Mouse (Mus musculus): ENCODE measurements around the gene Rad23b. TPM values are rescaled to one million over a fixed set of nuclear protein-coding genes. Genes with fewer than 3 reads are reported as not detected.
A peak's percentile ranks its signal among the peaks of the same experiment; 100 is the strongest.

The Rad23b gene
- polyA plus RNA-seq, 1 experiment from 2014 or later: 83.3 TPM

DNA sequence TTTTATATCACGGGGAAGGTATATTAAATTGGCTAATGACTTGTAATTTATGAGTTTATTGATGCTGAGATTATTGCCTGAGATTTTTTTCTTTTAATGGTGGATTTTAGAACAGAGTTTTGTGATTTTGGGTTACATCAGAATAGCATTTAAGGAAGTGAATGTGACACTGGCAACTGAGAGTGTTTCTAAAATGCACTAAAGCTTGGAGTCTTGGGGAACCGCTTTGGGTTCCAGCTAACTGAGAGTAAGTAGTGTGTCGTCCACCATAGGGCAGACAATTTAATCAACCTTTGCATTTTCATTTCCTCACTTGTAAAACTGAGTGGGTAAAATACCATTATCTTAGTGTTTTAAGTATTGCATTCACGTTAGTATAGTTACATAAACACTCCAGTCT is 14.0 kb downstream of the Rad23b start:
- H3K4me1 ChIP-seq: no peaks in the 10 kb centered on the region
- WGBS: 96% methylated on average over 4 of the region's 4 CpGs
- H3K9ac ChIP-seq: no peak overlapping the region
- no peaks in the 10 kb centered on the region for H3K9me3 ChIP-seq (replicated peaks)
- peaks cover 20% of the 10 kb centered on the region for H3K36me3 ChIP-seq
- H3K27ac ChIP-seq: no peak overlapping the region
- H3K4me2 ChIP-seq: no peak overlapping the region
- no peak overlapping the region for H3K4me3 ChIP-seq (replicated peaks)
- no peaks in the 10 kb centered on the region for H3K27me3 ChIP-seq
- no peak for ATAC-seq (replicated peaks; ENCODE audit: low FRiP score)

DNA sequence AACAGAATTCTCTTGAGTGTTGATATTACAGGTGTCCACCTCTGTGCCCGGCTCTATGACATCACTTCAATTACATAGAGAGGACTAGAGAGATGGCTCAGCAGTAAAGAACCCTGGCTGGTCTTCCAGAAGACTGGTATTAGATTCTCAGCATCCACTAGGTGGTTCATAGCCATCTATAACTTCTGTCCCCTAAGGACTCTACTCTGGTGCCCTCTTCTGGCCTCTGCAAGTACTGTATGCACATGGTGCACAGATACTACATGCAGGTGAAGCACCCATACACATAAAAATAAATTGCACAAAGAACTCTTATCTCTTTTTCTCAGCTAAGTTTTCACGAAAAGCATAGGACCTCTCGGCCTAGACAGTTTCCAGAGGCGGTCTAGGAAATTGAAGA is 14.5 kb downstream of the Rad23b start:
- no peaks in the 10 kb centered on the region for H3K4me1 ChIP-seq
- WGBS: 96% methylated on average over 4 of the region's 4 CpGs
- H3K4me2 ChIP-seq: no peak overlapping the region
- no peak overlapping the region for H3K27ac ChIP-seq
- no peak for ATAC-seq (replicated peaks; ENCODE audit: low FRiP score)
- H3K27me3 ChIP-seq: no peaks in the 10 kb centered on the region
- H3K4me3 ChIP-seq (replicated peaks): no peak overlapping the region
- H3K9me3 ChIP-seq (replicated peaks): no peaks in the 10 kb centered on the region
- no peak overlapping the region for H3K9ac ChIP-seq
- H3K36me3 ChIP-seq: peaks cover 24% of the 10 kb centered on the region

DNA sequence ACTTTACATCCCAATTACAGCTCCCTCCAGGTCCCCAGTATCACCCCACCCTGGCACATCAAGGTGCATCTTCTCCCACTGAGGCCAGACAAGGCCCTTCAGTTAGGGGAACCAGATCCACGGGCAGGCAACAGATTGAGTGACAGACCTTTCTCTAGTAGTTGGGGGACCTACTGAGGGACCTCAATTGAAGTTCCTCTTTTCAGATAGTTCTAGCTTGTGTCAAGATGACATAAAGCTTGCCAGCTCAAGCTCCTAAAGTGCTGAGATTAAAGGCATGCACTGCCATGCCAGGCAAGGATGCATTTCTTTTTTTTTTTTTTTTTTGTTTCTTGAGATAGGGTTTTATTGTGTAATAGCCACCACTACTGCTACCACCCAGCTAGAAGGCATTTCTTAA is 16.2 kb downstream of the Rad23b start:
- Histone ChIP-seq H3K4me2 (no peak overlapping the region), H3K9ac (no peak overlapping the region), H3K27ac (no peak overlapping the region), H3K9me3 (replicated peaks) (no peaks in the 10 kb centered on the region), H3K4me1 (no peaks in the 10 kb centered on the region), H3K27me3 (no peaks in the 10 kb centered on the region), H3K4me3 (replicated peaks) (no peak overlapping the region), H3K36me3 (peaks cover 28% of the 10 kb centered on the region)
- 74% methylated on average over 1 of the region's 1 CpGs for WGBS
- no peak for ATAC-seq (replicated peaks; ENCODE audit: low FRiP score)

DNA sequence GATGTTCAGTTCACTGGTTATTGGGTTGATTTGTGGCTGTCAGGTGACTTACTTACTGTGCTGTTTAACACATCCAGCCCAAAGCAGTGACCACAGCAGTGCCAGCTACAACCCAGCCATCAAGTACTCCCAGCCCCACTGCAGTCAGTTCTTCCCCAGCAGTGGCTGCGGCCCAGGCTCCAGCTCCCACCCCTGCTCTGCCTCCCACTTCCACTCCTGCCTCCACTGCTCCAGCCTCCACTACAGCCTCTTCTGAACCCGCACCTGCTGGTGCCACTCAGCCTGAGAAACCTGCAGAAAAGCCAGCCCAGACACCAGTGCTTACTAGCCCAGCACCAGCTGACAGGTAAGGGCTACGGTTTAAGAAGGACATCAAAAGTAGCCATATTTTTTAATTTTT is 20.3 kb downstream of the Rad23b start:
- Histone ChIP-seq H3K4me2 (no peak overlapping the region), H3K27me3 (no peaks in the 10 kb centered on the region), H3K4me1 (no peaks in the 10 kb centered on the region), H3K36me3 (peaks cover 52% of the 10 kb centered on the region), H3K9me3 (replicated peaks) (no peaks in the 10 kb centered on the region), H3K27ac (no peak overlapping the region), H3K4me3 (replicated peaks) (no peak overlapping the region), H3K9ac (no peak overlapping the region)
- ATAC-seq (replicated peaks; ENCODE audit: low FRiP score): no peak
- WGBS: 94% methylated on average over 3 of the region's 3 CpGs

DNA sequence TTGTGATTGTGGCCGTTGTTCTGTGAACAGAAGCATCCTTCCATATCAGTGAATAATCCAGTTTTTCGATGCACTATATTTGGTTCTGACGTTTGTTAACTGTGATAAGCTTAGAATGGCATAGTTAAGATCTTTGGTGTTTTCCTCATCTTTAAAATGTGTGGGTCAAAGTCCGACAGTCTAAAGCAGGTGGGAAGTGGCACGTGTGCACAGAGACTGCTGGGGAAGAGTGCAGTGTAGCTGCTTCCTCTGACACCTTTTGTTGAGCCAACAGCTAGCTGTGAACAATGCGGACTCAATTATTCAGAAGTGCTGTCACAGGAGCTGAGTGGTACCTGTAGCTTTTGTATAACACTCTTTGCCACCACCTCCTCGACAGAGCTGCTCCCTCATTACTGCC is 21.5 kb downstream of the Rad23b start:
- ATAC-seq (replicated peaks; ENCODE audit: low FRiP score): no peak

DNA sequence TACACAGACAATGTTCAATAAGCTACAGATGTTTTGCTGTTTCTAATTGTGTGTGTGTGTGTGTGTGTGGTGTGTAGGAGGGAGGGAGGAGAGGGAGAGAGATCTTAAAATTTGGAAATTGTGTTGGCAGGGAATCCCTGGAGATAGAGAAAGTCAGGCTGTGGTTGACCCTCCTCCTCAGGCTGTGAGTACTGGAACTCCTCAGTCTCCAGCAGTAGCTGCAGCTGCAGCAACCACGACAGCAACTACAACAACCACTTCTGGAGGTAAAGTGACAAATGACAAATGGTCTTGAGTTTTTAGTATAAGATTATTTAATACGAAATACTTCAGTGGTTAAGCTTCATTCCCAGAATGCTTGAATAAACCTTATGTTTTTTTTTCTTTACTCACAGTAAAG is 32.5 kb downstream of the Rad23b start:
- WGBS: 76% methylated on average over 2 of the region's 2 CpGs
- no peak for ATAC-seq (replicated peaks; ENCODE audit: low FRiP score)

More for the DNA sequence above, 21.5 kb downstream of the Rad23b start:
- H3K4me3 ChIP-seq (replicated peaks): no peak overlapping the region
- H3K9me3 ChIP-seq (replicated peaks): no peaks in the 10 kb centered on the region
- H3K4me2 ChIP-seq: no peak overlapping the region
- H3K36me3 ChIP-seq: peaks cover 56% of the 10 kb centered on the region
- 82% methylated on average over 7 of the region's 7 CpGs for WGBS
- H3K9ac ChIP-seq: no peak overlapping the region
- no peak overlapping the region for H3K27ac ChIP-seq
- H3K27me3 ChIP-seq: no peaks in the 10 kb centered on the region
- H3K4me1 ChIP-seq: no peaks in the 10 kb centered on the region

DNA sequence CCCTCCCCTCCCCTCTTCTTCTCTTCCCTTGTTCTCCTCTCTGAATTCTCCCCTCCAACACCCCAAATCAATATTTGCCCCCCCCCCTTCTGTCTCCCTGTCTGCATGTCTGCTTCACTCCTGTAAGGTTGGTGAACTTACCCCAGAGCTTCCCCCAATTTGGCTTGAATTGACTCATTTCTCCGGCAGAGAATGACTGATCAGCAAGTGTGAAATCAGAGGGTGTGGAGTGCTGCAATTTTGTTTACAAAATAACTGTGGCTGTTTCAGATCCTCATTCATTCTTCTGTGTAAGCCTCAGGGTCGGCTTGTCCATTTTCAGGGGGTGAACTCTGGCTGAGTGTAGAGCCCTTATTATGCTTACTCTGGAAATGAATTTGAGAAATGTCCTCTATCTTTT is 36.9 kb downstream of the Rad23b start:
- peaks cover 71% of the 10 kb centered on the region for H3K36me3 ChIP-seq
- 84% methylated on average over 2 of the region's 2 CpGs for WGBS
- no peaks in the 10 kb centered on the region for H3K27me3 ChIP-seq
- no peaks in the 10 kb centered on the region for H3K4me1 ChIP-seq
- ATAC-seq (replicated peaks; ENCODE audit: low FRiP score): no peak
- no peak overlapping the region for H3K4me3 ChIP-seq (replicated peaks)
- no peak overlapping the region for H3K4me2 ChIP-seq
- H3K9me3 ChIP-seq (replicated peaks): no peaks in the 10 kb centered on the region
- H3K27ac ChIP-seq: no peak overlapping the region
- no peak overlapping the region for H3K9ac ChIP-seq

More for the DNA sequence above, 32.5 kb downstream of the Rad23b start:
- no peak overlapping the region for H3K27ac ChIP-seq
- no peak overlapping the region for H3K4me2 ChIP-seq
- no peaks in the 10 kb centered on the region for H3K4me1 ChIP-seq
- H3K9ac ChIP-seq: no peak overlapping the region
- no peak overlapping the region for H3K4me3 ChIP-seq (replicated peaks)
- peaks cover 92% of the 10 kb centered on the region for H3K36me3 ChIP-seq
- no peaks in the 10 kb centered on the region for H3K27me3 ChIP-seq
- no peaks in the 10 kb centered on the region for H3K9me3 ChIP-seq (replicated peaks)

DNA sequence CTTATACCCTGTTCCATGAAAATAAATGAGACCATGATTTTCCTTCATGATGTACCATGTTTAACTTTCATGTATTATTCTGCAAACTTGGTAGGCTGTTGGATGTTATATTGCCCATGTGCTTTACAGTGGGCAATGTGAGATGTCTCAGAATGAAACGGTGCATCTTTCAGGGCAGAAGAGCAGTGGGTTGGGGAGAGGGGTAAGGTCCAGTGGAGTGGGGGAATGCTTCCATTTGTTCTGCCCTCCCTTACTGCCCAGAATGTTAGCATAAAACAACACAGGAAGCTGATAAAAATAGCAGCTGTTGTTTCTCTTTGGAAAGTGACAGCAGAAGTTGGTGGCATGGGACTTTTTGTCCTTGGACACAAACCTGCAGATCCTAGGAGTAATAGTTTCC is 41.6 kb downstream of the Rad23b start:
- no peak overlapping the region for H3K27ac ChIP-seq
- H3K36me3 ChIP-seq: peaks cover 31% of the 10 kb centered on the region
- H3K27me3 ChIP-seq: no peaks in the 10 kb centered on the region
- WGBS: 67% methylated on average over 1 of the region's 1 CpGs
- no peaks in the 10 kb centered on the region for H3K4me1 ChIP-seq
- no peak overlapping the region for H3K4me2 ChIP-seq
- no peak for ATAC-seq (replicated peaks; ENCODE audit: low FRiP score)
- no peaks in the 10 kb centered on the region for H3K9me3 ChIP-seq (replicated peaks)
- no peak overlapping the region for H3K9ac ChIP-seq
- H3K4me3 ChIP-seq (replicated peaks): no peak overlapping the region

DNA sequence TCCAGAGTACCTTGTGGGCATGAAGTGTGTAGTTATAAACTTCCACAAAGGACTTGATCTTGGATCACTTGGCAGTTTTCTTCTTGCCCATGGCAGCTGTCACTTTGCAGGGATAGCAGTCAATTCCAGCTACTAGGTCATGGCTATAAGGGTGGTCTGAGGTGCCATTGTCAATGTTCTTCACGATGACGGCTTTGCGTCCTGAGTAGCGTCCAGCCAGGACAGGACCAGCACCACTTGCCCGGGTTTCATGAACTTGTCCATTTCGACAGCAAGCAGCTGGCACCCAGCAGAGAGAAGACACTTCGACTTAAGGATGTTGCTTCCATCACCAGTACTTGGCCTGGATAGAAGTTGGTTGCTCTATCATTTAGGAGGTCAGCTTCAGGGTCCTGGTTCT is 42.6 kb downstream of the Rad23b start:
- ATAC-seq (replicated peaks; ENCODE audit: low FRiP score): no peak; the same call in 1 of the 2 replicates
- WGBS: 89% methylated on average over 7 of the region's 7 CpGs

DNA sequence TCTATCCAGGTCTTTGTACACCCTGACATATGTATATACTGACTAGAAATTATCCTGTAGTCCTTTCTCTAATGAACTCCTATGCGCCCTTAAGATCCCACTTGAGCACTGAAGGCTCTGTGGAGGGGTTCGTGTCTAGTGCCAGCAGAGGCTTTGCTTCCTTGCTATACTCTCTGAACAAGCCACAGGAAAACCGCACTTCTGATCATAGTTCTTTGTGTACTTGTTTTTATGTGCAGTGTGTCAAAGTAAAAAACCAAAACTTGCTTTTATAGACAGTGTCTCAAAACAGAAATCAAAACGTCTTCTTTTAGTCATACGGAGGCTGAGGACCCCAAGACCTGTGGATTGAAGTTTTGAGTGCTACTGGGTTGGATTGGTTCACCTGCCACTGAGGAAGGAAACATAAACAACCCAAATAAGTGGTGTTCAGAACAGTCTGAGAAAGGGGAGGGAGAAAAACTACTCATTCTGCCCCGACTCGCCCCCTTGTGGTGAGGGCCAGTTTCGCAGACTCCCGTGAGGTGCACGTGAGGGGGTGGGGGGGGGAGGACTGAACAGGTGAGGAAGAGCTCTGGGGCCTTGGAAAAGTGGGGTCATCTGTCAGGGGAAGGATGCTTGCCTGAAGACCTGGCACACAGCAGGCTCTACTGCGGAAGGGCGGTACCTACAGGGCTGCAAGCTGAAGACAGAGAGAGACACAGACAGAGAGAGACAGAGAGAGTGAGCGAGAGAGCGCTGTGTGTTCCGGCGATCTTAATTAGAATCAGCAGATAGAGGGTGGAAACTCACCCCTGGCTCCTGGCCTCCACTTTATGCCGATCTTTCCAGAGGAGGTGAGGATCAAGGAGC is 48.3 kb downstream of the Rad23b start:
- H3K27me3 ChIP-seq: no peaks in the 10 kb centered on the region
- H3K4me1 ChIP-seq: no peaks in the 10 kb centered on the region
- H3K27ac ChIP-seq: no peak overlapping the region
- ATAC-seq (replicated peaks; ENCODE audit: low FRiP score): peak; percentile 36; the same call in 1 of the 2 replicates
- H3K9ac ChIP-seq: no peak overlapping the region
- H3K9me3 ChIP-seq (replicated peaks): 0 out of 2 replicates have a peak, but pooled peaks cover 4% of the 10 kb centered on the region
- peak overlapping the region; percentile 42 for H3K4me2 ChIP-seq
- 38% methylated on average over 17 of the region's 17 CpGs for WGBS
- no peaks in the 10 kb centered on the region for H3K36me3 ChIP-seq
- H3K4me3 ChIP-seq (replicated peaks): peak overlapping the region; percentile 4; the same call in 1 of the 2 replicates

More for the DNA sequence above, 42.6 kb downstream of the Rad23b start:
- no peak overlapping the region for H3K9ac ChIP-seq
- peaks cover 23% of the 10 kb centered on the region for H3K36me3 ChIP-seq
- H3K4me3 ChIP-seq (replicated peaks): no peak overlapping the region
- H3K27ac ChIP-seq: no peak overlapping the region
- H3K27me3 ChIP-seq: no peaks in the 10 kb centered on the region
- H3K4me1 ChIP-seq: no peaks in the 10 kb centered on the region
- H3K4me2 ChIP-seq: no peak overlapping the region
- no peaks in the 10 kb centered on the region for H3K9me3 ChIP-seq (replicated peaks)

DNA sequence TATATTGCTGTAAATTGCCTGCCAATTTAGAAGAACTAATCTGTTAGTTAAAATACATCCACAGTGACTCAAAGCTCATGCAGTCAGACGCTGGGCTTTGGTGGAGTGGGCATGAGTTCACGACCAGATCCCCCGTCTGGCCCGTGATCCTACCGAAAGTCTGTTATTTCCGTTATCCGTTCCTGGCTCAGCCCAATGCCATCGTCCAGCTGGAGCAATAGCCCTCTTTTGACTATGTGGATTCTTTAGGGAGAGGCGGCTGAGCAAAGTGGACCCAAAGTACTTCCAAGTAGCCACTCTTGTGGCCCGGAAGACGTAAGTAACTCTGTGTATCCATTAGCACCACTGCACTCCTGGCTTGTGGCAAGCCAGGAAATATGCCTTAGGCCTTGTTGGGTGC is 49.1 kb downstream of the Rad23b start:
- Histone ChIP-seq H3K27ac (no peak overlapping the region), H3K4me3 (replicated peaks) (no peak overlapping the region), H3K9ac (no peak overlapping the region), H3K4me1 (no peaks in the 10 kb centered on the region), H3K4me2 (peak overlapping the region; percentile 42), H3K9me3 (replicated peaks) (0 out of 2 replicates have a peak, but pooled peaks cover 4% of the 10 kb centered on the region), H3K36me3 (no peaks in the 10 kb centered on the region), H3K27me3 (no peaks in the 10 kb centered on the region)
- WGBS: 71% methylated on average over 11 of the region's 11 CpGs
- no peak for ATAC-seq (replicated peaks; ENCODE audit: low FRiP score)

DNA sequence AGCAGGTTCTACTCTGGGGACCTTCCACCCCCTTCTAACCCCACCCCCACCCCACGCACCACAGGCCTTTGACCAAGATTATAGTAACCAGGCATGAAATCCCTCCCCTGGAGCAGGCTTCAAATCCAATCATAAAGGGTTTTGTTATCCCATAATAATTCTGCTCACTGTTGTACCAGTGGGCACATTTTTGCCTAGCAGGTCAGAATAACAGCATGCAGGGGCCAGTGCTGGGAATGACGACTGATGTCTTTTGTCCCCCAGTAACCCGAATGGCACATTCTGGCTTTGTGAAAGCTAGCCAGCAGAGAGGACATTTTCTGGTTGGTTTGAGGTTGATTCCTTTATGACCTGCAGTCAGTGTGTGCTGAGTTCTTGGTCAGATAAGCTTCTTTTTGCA is 55.5 kb downstream of the Rad23b start:
- Histone ChIP-seq H3K4me3 (replicated peaks) (no peak overlapping the region), H3K27ac (no peak overlapping the region), H3K9me3 (replicated peaks) (0 out of 2 replicates have a peak, but pooled peaks cover 4% of the 10 kb centered on the region), H3K4me1 (no peaks in the 10 kb centered on the region), H3K4me2 (no peak overlapping the region), H3K27me3 (no peaks in the 10 kb centered on the region), H3K36me3 (no peaks in the 10 kb centered on the region), H3K9ac (no peak overlapping the region)
- no peak for ATAC-seq (replicated peaks; ENCODE audit: low FRiP score)
- WGBS: 85% methylated on average over 3 of the region's 3 CpGs

Data from kidney, embryonic 15.5 days (tissue).